Comparison of ENCODE assay signal across 1 mouse cellular context in genomic region chr5:129008412-129008826, GRCm38 (mm10).
TF ChIP-seq lines count a peak whose summit lies in the region.

Gene Stx2, minus strand, starts transcription at chr5:129008574.

TF ChIP-seq in CH12.LX, 34 proteins besides CTCF, POLR2A, EP300 and RAD21 (continued from another document):
- no peak for TF ChIP-seq ZC3H11A (IDR thresholded peaks at IDR 0.05; ENCODE audit: low read depth, low read length)
- TF ChIP-seq USF2 (conservative IDR thresholded peaks at IDR 0.05; ENCODE audit: low read depth, low read length), result no peak
- no peak for TF ChIP-seq MAZ (IDR thresholded peaks at IDR 0.05; ENCODE audit: low read depth, low read length)
- no peak for TF ChIP-seq POLR2AphosphoS2 (IDR thresholded peaks at IDR 0.05; ENCODE audit: low read depth, low read length)
- TF ChIP-seq USF1 (IDR thresholded peaks at IDR 0.05; ENCODE audit: low read depth, low read length), result no peak
- peak; percentile 54; the same call in 1 of the 2 replicates for TF ChIP-seq NELFE (IDR thresholded peaks at IDR 0.05; ENCODE audit: low read depth, low read length)
TF ChIP-seq in CH12.LX: peak in this region for 6.
